Mouse (Mus musculus) adipocyte (in vitro differentiated cells): ENCODE measurements around the gene Rph3al.
A peak's percentile ranks its signal among the peaks of the same experiment; 100 is the strongest.

Experiments used
- DNase-seq: peaks from one replicate; pipeline ENCODE4 v3.0.0-alpha.2; 2016; ENCODE audit warnings: low spot score

Rph3al gene

DNA sequence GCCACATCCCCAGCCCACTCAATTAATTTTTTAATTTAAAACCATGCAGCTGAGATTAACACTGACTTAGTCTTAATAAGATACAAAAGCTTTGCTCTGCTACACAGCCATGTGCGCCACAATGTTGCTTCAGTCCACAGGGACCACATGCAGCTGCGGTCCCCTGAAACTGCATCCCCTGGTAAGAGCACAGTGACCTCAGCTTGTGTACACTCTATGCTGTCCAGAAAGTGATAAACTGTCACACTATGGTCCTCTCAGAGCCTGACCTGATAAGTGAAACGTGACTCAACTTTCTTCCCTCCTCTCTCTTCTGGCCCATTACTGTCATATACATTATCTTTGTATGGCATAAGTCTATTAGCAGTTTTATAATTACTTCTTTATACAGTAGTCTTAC lies 12.2 kb upstream of the Rph3al start:
- DNase-seq: no peak

DNA sequence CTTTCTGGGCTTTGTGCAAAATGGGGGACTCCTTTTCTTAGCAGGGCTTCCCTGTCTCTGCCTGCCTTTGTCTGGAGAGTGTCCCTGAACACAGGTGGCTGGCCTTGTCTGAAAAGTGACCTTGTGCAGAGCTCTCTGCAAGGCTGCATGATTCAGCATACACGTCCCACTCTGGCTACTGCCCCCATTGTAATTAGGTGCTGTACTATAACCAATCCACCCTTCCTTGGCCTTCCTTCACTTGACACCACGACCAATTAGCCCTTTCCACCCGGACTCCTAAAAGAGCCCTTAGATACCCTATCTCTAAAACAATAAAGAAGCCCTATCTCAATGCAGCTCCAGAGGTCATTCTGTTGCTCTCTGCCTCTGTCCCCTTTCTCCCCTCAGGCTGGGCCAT lies 10.6 kb upstream of the Rph3al start:
- DNase-seq: no peak

DNA sequence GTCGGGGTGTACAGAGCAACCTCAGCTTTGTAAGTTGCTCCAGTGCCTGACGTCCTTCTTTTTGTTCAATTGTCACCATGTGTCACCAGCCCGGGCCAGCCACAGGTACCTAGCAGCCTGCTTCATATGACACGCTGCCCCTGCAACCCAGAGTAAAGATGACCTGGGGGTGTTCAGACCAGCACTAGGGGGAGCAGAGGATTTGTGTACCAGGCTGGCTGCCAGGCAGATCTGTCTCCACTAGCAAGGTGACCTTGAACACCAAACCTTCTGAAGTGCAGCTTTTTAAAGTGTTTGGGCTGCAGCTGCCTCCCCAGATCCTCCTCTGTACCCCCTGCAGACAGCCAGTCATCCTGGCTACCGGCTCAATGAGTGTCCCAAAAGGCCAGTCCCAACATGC lies 9.0 kb upstream of the Rph3al start:
- DNase-seq: no peak

DNA sequence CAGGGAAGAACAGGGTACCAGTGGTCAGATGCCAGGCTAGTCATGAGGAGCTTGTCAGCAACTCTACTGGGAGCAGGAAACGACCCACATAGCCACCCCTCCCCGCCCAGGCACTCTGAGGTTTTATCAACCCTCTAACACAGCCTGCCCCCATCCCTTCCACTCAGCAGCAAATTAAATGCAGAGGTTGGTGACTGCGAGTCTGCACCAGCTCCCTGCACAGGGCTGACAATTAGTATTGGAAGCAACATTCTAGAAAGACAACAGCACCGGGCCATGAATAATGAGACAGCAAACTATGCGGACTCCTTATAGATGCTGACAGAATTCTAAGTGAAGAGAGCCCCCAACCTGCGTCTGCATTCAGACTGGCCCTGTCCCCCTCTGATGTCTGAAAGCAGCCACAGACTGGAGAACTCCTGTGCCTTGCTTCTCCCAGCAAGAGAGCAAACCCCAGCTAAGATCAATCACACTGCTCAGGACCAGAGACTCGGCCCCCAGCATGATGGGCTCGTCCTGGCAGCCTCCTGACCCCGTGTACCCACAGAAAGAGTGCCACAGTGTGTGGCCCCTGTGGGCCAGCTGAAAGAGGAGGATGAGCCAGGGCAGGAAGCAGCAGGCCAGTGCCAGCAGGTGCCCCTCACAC lies 7.7 kb upstream of the Rph3al start:
- no peak for DNase-seq

DNA sequence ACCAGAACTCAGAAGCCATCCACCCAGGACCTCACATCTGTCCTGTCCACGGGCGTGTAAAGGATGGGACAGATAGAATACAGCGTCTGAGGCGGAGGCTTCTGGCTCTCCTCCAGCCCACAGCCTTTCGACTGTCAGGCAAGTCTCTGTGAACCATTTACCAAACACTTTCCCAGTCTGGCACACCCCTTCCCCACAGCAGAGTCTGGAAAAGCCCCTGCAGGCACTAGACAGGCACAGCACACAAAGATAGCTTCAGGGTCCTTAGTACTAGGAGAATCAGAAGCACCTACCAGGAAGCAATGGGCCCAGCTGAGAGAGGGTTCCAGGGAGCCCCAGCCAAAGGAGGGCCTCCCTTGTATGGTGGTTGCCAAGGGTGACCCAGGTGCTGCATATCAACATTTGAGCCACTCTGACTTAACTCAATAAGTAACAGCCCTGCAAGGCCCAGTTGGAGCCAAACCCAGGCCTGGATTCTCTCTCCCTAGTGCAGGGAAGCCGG lies 808 bp downstream of the Rph3al start:
- DNase-seq: no peak

DNA sequence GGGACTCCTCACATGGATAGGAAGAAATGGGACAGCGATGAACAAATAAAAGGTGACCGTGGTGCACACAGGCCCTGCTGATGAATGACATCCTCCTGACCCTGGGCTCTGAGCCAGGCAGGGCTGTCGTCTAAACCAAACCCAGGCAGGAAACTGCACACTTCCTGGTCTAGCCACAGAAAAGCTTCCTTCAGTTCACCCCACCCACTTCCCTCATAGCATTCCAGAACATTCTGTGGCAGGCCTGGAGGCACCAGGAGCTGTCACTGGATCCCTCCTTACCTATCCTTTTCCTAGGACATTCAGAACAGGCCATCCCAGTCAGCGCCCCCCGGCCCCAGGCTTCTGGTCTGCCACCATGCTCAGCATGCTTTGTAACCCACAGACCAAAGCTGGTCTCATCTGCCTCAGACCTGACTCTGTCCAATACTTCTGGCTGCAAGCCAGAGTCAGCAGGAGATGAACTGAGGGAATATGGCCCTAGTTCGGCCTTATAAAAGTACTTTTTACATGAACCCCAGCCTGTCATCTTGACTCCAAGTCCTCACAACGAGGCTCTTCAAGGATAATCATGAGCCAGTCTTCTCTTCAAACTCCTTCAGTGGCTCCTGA lies 2.3 kb downstream of the Rph3al start:
- no peak for DNase-seq

DNA sequence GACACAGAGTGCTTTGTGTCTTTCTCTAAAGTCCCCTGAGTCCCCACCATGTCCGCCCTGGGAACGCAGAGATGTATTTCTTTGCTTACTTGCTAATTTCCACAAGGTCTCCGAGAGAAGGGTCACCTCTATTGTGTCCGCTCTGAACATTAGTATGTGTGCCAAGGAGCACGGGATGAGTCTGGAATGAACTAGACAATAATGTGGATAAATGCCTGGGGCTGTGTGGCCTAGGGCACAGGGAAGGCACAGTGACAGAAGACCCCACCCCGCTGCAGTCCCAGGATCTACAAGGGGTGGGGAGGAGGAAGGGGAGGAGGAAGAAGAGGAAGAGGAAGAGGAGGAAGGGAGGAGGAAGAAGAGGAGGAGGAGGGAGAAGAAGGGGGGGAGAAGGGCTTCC lies 3.8 kb downstream of the Rph3al start:
- DNase-seq: no peak

DNA sequence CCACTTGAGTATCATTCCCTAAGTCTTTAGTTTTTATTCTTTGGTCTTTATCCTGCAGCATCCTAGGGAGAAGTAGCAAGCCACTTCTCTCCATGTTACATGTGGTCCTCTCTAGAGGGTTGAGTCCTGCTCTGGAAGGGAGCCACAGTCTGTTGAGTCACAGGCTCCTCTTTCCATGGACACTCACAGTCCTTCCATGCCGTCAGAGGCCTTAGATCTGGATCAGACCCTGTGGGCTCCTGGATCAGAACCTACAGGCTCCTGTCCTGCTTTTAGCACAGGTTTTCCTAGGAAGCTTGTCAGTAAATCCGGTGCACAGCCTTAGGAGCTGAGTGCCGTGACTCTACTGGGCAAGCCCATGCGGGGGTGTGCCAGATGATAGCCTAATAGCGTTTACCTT lies 4.9 kb downstream of the Rph3al start:
- DNase-seq: no peak

DNA sequence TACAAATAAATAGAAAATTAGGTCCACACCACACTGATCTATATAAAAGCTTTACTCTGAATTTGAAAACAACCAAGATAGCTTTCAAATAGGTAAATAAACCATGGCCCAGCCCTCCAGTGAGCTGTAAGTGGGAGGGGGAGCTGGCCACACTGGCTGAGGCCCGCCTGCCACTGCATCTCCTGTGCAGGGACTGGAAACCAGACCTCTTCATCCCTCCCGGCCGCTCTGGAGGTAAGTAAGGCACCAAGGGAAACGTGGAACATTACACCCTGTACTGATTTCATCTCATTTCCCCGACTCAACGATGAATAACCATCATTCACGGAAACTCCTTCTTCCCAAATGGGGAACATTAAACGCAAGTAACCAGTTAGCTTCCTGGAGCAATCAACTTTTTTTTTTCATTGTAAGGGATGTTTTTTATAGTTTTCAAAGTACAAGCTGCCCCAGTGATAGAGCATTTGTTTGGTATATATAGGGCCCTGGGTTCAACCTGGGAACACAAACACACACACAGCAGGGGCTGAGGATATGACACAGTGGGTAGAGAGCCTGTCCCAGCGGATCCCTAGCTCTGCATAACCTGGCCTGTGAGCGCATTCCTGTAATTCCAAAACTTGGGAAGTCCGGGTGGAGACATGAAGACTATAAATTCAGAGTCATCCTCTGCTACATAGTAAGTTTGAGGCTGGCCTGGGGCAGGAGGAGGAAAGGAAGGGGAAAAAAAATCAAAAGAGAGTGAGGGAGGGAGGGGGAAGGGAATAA lies 7.1 kb downstream of the Rph3al start:
- no peak for DNase-seq

DNA sequence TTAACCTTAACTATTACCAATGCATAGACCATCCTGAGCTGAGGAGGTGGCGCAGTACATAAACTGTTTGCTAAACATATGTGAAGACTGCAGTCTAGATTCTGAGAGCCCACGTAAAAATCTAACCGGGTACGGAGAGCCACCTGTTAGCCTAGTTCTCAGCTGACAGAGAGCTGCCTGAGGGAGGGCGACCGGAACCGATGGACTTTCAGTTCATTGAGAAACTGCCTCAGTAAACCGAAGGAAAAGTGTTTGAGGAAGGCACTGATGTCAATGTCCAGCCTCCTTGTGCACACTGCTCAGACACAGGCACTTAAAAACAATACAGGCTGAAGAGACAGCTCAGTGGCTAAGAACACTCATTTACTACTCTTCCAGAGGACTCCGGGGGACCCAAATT lies 8.0 kb downstream of the Rph3al start:
- DNase-seq: no peak

DNA sequence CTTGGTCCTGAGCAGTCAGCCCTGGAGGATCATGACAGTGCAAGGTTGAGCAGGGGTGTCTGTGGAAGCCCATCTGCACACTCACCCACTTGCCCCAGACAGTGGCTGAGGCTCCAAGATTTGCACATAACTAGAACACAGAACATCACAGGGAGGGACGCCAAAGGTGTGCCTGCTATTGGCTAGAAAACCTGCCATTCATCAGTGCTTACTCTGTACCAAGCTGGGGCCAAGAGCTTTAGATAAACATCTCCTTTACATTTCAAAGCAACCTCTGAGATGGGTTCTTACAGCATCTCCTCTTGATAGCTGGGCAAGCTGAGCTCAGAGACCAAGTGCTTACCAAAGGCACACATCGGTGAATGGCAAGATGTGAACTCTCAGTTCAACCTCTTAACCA lies 10.3 kb downstream of the Rph3al start:
- no peak for DNase-seq

DNA sequence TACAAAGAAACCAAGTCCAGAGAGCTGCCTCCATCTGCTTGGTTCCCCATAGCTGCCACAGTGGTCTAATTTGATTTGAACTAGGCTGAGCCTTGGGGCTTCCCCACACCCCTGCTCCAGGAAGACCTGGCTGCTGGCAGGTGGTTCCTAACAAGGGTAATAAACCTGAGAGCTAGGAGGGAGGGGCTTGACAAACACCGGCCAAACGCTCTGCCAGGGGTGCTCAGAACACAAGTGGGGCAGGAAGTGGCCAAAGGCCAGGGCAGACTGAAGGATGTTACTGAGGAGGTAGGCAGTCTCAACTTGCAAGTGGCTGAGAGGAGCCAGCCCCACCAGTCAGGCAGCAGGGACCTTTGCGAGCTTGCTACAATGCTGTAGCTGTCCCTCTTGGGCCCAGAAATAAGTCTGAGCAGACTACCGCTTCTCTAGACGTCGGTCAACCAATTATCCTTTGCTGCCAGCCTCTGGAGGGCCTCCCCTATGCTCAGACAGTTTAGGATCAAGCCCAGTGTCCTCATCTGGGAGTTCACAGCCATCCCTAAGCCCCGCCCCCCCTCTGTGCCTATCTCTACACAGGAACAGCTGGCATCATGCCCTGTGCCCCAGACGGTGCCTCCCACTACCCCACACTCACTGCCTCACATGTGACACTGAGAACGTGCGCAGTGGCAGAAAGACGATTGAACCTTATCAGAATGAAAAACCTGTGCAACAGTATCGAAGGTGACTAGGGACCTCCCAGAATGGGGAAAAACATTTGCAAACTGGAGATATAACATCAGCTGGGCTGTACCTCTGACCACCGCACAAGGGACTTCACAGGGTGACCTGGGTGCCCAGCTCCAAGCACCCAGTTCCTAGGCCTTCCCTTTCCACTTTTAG lies 11.6 kb downstream of the Rph3al start:
- DNase-seq: no peak

DNA sequence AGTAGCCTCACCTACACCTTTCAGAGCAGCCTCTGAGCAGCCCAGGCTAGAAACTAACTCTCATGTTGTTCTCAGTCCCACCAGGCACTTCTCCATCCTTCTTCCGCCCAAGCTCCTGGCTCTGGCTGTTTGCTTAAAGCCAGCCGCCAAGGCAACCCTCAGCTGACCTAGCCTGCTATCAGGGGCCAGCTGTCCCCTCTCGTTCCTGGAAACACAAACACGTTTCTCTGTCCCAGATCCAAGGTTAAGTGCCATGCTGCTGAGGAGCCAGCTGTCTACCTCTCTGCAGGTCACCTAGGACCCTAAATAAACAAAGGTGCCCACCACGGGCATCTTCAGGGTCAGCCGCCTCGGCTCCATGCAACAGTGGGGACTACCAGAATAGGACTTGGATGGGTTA lies 12.4 kb downstream of the Rph3al start:
- no peak for DNase-seq

DNA sequence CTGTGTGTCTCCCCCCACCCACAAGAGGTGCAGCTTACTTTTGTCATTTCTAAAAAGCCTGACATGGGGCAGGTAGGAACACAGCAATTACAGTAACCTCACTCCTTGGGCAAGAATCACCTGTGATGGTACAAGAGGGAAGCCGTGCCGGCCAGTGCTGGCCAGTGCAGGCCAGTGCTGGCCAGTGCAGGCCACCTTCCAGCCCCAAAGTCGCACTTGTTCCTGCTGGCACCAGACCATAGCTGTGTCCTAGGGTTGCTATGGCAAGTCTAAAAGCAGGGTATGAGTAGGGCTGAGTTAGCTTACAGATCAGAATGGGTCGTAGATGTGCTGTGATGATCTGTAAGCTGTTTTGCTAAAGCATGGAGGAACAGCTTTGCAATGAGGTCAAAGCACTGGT lies 15.5 kb downstream of the Rph3al start:
- no peak for DNase-seq

DNA sequence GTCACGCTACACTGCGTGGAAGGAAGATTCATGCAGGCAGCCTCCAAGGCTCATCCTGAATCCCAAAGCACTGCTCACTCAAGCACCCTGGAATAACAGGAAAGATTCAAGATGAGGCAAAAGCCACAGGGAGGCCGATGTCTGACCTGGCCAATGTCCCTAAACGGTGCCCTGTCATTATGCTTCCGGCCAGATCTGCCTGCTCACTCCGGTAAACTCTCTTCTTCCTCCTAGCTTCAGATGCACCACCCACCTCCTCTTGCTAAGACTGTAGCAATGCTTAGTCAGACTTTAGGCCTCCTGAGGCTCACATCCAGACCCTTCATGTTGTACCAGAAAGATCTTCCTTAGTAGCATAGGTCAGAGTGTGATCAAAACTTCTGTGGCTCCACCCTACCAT lies 19.1 kb downstream of the Rph3al start:
- DNase-seq: no peak

DNA sequence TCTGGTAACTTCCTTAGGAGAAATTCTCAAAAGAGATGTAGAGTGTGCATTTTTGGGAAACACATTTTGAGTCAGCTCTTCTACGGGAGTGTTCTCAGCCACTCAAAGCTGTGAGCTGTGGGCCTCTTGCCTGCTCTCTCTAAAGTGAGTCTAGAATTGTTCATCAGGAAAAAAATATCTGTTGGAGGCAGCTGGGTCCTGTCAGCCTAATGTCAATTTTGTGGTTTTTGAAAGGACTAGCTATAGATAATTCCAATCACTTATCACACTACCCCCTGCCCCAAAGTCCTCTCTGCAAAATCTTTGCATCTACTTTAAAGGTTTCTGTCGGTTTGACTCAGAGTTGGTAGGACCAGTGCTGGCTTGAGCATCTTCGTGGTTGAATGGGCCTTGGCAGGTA lies 20.9 kb downstream of the Rph3al start:
- DNase-seq: no peak

DNA sequence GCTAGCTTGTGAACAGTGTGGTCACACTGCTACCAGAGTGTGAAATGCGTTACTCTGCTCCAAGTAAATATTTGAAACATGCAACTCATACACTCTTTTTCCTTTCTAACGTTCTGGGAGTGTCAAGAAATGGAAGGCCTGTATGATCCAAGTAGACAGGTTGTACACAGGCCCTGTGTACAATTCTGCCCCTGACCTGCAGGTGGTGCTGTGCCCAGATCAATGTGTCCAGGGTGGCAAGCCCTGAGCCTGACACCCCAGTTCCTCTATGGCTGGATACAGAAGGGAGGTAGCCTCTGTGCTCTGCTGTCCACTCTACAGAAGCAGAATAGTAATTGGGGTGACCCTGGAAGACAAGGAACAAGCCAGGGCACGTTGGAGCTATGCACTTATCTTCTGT lies 24.3 kb downstream of the Rph3al start:
- DNase-seq: no peak

DNA sequence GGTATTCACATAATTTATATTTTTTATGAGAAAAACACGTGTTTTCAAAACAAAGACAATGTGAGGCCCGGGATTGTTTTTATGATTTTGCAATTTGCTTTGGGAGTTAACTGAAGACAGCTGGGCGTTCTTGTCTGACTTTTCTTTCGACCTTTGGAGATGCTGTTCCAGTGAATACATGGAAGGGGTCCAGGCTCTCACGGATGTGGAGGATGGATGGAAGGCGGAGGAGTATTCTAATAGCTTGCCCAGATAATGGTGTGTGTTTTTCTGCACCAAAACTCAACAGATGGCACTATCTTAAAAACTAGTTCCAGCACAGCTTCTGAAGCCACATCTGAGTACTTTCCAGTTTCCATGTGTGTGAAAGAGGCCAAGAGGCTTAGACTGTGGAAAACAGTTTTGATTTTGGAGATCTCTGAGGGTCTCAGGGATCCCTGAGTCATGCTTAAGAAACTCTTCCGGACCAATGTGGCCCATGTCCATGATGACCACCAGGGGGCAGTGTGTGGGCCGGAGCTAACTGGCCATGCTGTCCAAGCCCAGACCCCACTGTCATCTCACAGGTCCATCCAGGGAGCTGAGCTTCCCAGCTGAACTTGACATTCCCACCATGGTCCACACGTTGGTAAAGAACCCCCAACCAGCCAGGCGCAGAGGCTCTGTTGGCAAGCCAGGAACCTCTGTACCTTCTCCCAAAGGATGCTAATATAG lies 25.1 kb downstream of the Rph3al start:
- DNase-seq: peak; percentile 22

DNA sequence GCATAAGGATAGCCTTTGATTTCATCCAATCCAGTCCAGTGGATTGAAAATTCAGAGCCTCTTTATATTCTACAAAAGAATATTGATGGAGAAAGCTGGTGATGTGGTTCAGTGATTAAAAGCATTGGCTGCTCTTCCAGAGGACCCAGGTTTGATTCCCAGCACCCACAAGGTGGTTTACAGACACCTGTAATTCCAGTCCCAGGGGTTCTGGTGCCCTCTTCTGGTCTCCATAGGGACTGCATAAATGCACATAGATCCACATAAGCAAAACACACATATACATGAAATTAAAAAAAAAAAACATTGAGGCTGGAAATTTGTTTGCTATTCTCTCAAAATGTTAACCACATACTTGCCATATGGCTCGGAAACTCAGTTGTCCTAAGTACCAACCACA lies 26.3 kb downstream of the Rph3al start:
- no peak for DNase-seq

DNA sequence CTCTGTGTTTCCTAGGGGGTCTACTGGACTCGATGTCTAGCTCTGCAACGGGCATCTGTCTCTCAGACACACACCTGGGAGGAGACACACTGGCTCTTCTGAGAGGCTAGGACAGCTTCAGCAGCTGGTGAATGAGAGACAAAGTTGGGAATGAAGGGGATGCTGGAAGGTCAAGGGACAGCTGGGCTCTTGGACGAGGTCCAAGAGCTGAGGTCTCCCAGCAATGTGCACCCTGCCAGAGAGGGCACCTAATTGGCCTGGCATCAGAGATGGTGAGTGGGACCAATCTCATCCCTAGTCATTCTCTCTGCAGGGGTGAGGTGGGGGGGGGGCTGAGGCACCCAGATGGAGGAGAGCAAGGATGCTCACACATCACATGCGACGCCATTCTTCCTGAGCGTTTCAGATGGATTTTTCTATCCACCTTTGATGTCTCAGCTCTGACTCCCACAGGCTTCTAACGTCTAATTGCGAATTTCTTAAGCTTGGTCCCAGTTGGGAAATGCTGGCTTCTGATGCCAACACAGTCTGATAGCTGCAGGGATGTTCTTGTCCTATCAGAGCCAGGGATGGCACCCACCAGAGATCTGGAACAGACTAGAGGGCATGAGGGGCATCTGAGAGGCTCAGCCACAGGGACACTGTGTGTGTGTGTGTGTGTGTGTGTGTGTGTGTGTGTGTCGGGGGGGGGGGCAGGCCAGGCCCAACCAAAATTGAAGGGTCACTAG lies 28.4 kb downstream of the Rph3al start:
- DNase-seq: no peak

DNA sequence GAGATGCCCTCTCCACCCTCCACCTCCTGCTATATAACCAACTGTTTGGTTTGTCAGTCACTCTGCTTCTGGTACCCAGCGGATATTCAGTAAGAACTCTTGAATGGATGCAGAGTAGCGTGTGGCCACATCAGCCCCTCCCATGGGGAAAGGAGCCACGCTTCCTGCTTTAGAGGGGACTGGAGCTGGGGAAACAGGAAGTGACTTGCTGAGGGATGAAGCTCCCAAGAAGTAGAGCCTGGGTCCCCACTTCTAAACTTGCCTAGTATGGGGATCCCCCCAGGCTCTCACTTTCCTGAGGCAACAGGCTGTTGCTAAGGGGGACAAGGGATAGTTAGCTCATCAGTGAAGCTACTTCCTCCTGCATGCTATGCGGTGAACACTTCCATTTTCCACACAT lies 30.8 kb downstream of the Rph3al start:
- no peak for DNase-seq
